Mouse (Mus musculus): ENCODE results near the gene Birc5.
A peak's percentile ranks its signal among the peaks of the same experiment; 100 is the strongest.

Birc5 gene

DNA sequence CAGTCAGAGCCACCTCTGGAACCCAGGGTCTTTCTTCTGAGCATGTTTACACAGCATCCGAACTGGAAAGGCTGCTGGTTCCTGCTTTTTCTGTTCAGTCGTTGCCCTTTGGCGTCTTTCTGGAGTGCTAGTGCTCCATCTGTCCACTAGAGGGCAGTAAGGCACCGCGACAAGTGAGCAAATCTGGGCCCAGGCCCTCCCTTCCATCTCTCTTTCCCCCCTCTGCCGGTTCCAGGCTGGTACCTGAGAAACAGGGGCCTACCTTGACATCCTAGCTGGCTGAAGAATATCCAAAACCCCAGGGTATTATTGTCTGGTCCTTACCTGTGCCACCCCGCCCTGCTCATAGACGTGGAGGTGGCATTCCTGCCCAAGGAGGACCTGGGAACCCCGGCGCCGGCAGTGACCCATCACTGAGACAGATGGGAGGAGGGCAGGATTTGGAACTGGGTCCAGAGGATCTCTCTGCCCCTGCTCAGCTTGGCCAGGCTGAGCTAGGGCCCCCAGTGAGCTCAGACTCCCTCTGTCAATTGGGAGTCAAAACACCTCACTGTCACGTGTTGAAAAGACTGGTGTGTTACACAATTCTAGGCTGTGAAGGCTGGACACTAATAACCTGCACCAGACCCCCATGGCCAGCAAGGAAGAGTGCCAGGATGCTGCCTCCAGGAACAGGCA lies 21.8 kb downstream of the Birc5 start:
- H3K36me3 ChIP-seq (ENCODE audit: insufficient read depth, low read length) = no peaks in the 10 kb centered on the region; the same call in 1 of the 2 replicates
- no peaks in the 10 kb centered on the region for H3K9me3 ChIP-seq (ENCODE audit: low read length)
- peaks cover 5% of the 10 kb centered on the region for H3K27me3 ChIP-seq (ENCODE audit: insufficient read depth, low read length)
- peak; percentile 90 for TF ChIP-seq CTCF (conservative IDR thresholded peaks at IDR 0.05; ENCODE audit: low read length)
- TF ChIP-seq POU5F1 (IDR thresholded peaks at IDR 0.05; ENCODE audit: borderline replicate concordance, low read length) = no peak
- no peak for TF ChIP-seq NANOG (IDR thresholded peaks at IDR 0.05; ENCODE audit: borderline replicate concordance, low read length)
- H3K4me1 ChIP-seq (replicated peaks; ENCODE audit: low read depth, low read length) = peaks cover 97% of the 10 kb centered on the region
- H3K4me3 ChIP-seq (replicated peaks; ENCODE audit: low read length) = peak overlapping the region; percentile 73

DNA sequence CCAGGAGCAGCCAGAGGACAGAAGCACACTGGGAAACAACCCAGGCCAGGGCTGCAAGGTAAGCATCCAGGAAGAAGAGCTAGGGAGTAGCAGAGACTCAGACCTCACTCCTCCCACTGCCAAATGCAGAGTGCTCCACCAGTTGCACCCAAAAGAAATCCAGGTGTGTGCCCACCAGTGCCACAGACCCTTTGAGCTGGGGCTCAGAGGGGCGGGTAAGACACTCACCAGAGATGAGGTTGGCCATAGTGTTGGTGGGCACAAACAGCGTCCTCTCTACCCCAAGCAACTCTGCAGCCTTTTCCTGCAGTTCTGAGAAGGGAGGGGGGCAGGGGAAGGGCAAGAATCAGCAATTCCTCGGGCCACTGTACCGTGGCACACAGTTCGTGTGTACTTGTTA lies 22.3 kb downstream of the Birc5 start:
- H3K36me3 ChIP-seq (ENCODE audit: insufficient read depth, low read length) = no peaks in the 10 kb centered on the region; the same call in 1 of the 2 replicates
- no peaks in the 10 kb centered on the region for H3K9me3 ChIP-seq (ENCODE audit: low read length)
- peaks cover 5% of the 10 kb centered on the region for H3K27me3 ChIP-seq (ENCODE audit: insufficient read depth, low read length)
- peaks cover 97% of the 10 kb centered on the region for H3K4me1 ChIP-seq (replicated peaks; ENCODE audit: low read depth, low read length)
- TF ChIP-seq CTCF (conservative IDR thresholded peaks at IDR 0.05; ENCODE audit: low read length) = no peak
- TF ChIP-seq NANOG (IDR thresholded peaks at IDR 0.05; ENCODE audit: borderline replicate concordance, low read length) = no peak
- no peak for TF ChIP-seq POU5F1 (IDR thresholded peaks at IDR 0.05; ENCODE audit: borderline replicate concordance, low read length)
- no peak overlapping the region for H3K4me3 ChIP-seq (replicated peaks; ENCODE audit: low read length)

DNA sequence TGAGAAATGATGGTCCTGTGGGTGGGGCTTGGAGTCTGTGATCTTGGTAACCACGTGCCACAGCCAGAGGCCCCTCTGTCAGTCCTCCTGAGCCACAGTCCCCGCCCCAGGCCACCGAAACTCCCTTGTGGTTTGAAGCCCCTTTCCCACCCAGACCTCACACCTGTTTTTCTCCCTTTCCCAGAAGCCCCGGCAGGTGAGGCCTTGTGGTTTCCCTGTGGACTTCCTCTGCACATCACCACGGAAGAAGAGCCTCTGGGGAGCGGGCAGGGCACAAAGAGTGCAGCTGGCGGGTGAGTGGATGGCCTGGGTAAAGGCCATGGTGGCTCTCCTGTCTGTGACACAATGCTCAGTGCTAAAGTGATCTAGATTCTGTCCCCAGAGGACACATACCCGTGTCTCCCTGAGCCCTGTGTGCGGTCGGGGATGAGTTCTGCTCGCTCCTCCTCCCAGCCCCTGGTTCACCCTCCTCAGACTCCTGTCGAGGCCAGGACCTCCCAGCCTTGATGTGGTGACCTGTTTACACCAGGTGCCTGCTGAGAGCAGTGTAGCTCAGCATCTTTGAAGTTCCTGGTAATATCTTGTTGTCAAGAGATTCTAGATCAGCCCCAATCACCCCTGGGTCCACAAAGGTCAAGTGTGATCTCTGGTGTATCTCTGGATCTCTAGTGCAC lies 23.0 kb downstream of the Birc5 start:
- H3K9me3 ChIP-seq (ENCODE audit: low read length) = no peaks in the 10 kb centered on the region
- H3K4me1 ChIP-seq (replicated peaks; ENCODE audit: low read depth, low read length) = peaks cover 97% of the 10 kb centered on the region
- peak overlapping the region; percentile 13; the same call in 1 of the 2 replicates for H3K4me3 ChIP-seq (replicated peaks; ENCODE audit: low read length)
- TF ChIP-seq POU5F1 (IDR thresholded peaks at IDR 0.05; ENCODE audit: borderline replicate concordance, low read length) (no peak), NANOG (IDR thresholded peaks at IDR 0.05; ENCODE audit: borderline replicate concordance, low read length) (no peak), CTCF (conservative IDR thresholded peaks at IDR 0.05; ENCODE audit: low read length) (no peak)
- H3K36me3 ChIP-seq (ENCODE audit: insufficient read depth, low read length) = no peaks in the 10 kb centered on the region; the same call in 1 of the 2 replicates
- peaks cover 5% of the 10 kb centered on the region for H3K27me3 ChIP-seq (ENCODE audit: insufficient read depth, low read length)

DNA sequence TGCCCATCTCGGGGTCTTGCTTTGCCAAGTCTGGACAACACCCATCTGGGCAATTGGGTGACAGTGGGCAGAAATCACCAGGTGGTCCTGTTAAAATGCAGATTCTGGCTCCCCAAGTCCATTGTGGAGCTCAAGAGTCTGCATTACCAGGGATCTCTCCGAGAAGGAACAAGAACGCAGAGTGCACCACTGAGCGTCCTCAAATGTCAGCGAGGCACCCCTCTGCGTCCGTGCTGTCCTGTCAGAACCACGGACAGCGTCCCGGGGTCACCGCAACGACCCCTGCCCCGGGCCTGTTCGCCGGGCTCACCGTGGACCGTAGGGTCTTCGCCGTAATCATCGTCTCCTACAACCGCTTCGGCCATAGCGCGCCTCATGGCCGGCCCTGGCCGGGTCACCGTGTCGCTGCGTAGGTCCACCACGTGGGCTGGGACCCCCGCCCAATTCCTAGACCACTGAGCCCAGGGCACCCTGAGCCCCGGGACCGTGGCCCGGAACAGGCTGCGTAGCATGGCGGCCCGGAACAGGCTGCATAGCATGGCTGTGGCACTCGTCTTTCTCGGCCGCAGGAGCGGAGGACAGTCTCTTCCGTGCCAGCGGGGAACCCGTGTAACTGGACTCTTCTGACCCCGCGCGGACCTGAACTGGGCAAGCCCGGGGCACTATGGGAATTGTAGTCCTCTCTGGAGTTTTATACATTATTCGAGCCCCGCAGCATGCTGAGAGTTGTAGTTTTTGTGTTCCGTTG lies 24.0 kb downstream of the Birc5 start, which contains the start of gene Tha1:
Gene Tha1 (minus strand): TSS at position 621 of the 748 bp plus-strand sequence.
- H3K4me1 ChIP-seq (replicated peaks; ENCODE audit: low read depth, low read length) = peaks cover 97% of the 10 kb centered on the region

DNA sequence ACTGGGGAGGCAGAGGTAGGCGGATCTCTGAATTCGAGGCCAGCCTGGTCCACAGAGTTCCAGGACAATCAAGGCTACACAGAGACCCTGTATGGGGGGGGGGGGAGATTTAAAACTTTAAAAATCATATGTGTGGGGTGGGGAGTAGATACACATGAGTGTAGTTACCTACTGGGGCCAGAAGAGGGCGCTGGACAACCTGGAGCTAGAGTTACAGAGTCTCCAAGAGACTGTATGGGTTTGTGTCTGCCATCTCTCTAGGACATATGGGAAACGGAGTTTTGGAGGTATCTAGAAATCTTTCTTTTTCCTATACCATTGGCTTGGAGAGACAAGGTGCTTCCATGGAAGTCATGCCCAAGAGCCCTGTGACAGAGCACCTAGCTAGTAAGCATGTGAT lies 25.4 kb downstream of the Birc5 start:
- no peak overlapping the region for H3K4me3 ChIP-seq (replicated peaks; ENCODE audit: low read length)
- peaks cover 4% of the 10 kb centered on the region; the same call in 1 of the 2 replicates for H3K36me3 ChIP-seq (ENCODE audit: insufficient read depth, low read length)
- H3K4me1 ChIP-seq (replicated peaks; ENCODE audit: low read depth, low read length) = peaks cover 96% of the 10 kb centered on the region
- H3K27me3 ChIP-seq (ENCODE audit: insufficient read depth, low read length) = peaks cover 5% of the 10 kb centered on the region; the same call in 1 of the 2 replicates
- TF ChIP-seq POU5F1 (IDR thresholded peaks at IDR 0.05; ENCODE audit: borderline replicate concordance, low read length) (no peak), CTCF (conservative IDR thresholded peaks at IDR 0.05; ENCODE audit: low read length) (peak; percentile 87)
- no peaks in the 10 kb centered on the region for H3K9me3 ChIP-seq (ENCODE audit: low read length)

More for the DNA sequence above, 24.0 kb downstream of the Birc5 start, which contains the start of gene Tha1:
- Histone ChIP-seq H3K9me3 (ENCODE audit: low read length) (no peaks in the 10 kb centered on the region), H3K4me3 (replicated peaks; ENCODE audit: low read length) (peak within 1 kb of the TSS; percentile 86), H3K36me3 (ENCODE audit: insufficient read depth, low read length) (peaks cover 3% of the 10 kb centered on the region; the same call in 1 of the 2 replicates), H3K27me3 (ENCODE audit: insufficient read depth, low read length) (peaks cover 5% of the 10 kb centered on the region)
- TF ChIP-seq CTCF (conservative IDR thresholded peaks at IDR 0.05; ENCODE audit: low read length) = no peak

DNA sequence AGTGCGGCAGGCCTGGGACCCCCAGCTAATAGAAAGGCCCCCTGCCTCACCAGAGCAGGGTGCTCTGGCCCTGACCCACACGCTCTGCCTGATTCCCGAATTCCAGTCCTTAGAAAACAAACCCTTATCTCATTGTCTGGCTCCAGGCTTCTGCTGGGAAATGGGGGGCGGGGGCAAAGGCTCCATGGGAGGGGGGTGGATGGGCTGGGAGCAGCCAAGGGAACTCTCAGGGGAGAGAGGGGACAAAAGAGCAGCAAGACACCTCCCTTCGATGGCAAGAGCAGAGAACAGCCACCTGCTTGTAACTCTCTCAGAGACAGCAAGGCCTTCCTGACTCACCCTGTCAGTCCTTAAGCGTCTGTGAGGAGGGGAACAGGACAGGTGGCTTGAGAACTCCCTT lies 26.6 kb downstream of the Birc5 start:
- no peaks in the 10 kb centered on the region for H3K9me3 ChIP-seq (ENCODE audit: low read length)
- peak overlapping the region; percentile 73 for H3K4me3 ChIP-seq (replicated peaks; ENCODE audit: low read length)
- peaks cover 98% of the 10 kb centered on the region for H3K4me1 ChIP-seq (replicated peaks; ENCODE audit: low read depth, low read length)
- H3K36me3 ChIP-seq (ENCODE audit: insufficient read depth, low read length) = peaks cover 4% of the 10 kb centered on the region; the same call in 1 of the 2 replicates
- H3K27me3 ChIP-seq (ENCODE audit: insufficient read depth, low read length) = peaks cover 5% of the 10 kb centered on the region; the same call in 1 of the 2 replicates
- TF ChIP-seq POU5F1 (IDR thresholded peaks at IDR 0.05; ENCODE audit: borderline replicate concordance, low read length) (no peak), NANOG (IDR thresholded peaks at IDR 0.05; ENCODE audit: borderline replicate concordance, low read length) (no peak), CTCF (conservative IDR thresholded peaks at IDR 0.05; ENCODE audit: low read length) (no peak)

DNA sequence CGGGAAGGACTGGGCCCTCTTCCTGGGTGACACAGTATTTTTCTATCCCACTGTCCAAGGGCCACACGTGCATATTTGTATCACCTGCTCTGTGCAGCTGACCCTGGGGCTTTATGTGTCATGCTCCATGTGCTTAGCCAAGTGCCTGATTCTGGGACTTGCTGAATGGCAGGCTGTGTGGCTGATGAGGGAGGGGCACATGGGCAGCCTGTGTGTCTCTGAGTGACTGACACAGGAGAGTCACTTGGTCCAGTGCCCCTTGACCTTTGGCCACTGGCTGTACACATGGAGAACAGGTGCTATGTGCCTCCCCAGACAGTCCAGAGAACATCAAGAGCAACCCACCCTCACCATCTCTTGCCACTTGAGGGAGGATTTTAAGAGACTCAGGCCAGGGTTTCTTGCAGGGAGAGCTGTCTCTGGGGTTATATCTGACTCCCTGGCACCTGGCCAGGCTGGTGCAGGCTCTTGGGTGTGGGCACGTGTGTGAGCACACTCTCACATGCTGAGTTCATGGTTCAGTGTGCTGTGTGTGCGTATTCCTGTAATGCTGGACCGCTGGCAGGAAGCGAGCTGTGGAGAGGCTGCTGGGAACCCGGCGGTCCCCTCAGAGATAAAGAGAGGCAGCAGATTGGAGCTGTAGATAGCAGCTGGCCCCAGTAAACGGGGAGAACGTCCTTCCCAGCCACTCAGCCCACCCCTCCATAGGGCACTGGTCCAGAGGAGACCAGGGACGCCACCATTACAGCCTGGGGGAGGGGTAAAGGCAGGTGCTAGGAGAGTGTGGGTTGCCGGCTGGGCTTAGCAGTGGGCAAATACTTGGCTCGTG lies 29.1 kb downstream of the Birc5 start:
- H3K27me3 ChIP-seq (ENCODE audit: insufficient read depth, low read length) = no peaks in the 10 kb centered on the region
- no peaks in the 10 kb centered on the region for H3K9me3 ChIP-seq (ENCODE audit: low read length)
- no peak for TF ChIP-seq NANOG (IDR thresholded peaks at IDR 0.05; ENCODE audit: borderline replicate concordance, low read length)
- no peak for TF ChIP-seq POU5F1 (IDR thresholded peaks at IDR 0.05; ENCODE audit: borderline replicate concordance, low read length)
- TF ChIP-seq CTCF (conservative IDR thresholded peaks at IDR 0.05; ENCODE audit: low read length) = no peak
- peaks cover 97% of the 10 kb centered on the region for H3K4me1 ChIP-seq (replicated peaks; ENCODE audit: low read depth, low read length)
- peak overlapping the region; percentile 73 for H3K4me3 ChIP-seq (replicated peaks; ENCODE audit: low read length)
- peaks cover 4% of the 10 kb centered on the region; the same call in 1 of the 2 replicates for H3K36me3 ChIP-seq (ENCODE audit: insufficient read depth, low read length)
